Mouse (Mus musculus) hindbrain, embryonic 13.5 days (tissue): ENCODE measurements around the gene Olfr765. TPM values are rescaled to one million over a fixed set of nuclear protein-coding genes. Genes with fewer than 3 reads are reported as not detected.
A peak's percentile ranks its signal among the peaks of the same experiment; 100 is the strongest.
"Not testable (repeated sequence)": the region's sequence is repeated elsewhere in the genome, so short reads cannot be mapped to it uniquely, and the experiment has no call there.

ENCODE experiments used
- ATAC-seq: fragments of 200-750 bp; cut with Nextera tagmentation; 2 replicates; pipeline ENCODE4 v1.8.0; 2017; ENCODE audit warnings: moderate TSS enrichment; ENCODE audit not compliant: low FRiP score
- H3K27ac ChIP-seq: fragments of 300-500 bp; sonication (generic); 2 replicates; pipeline ENCODE4 v1.5.1; 2015; ENCODE audit warnings: inconsistent platforms, mild to moderate bottlenecking, moderate library complexity
- H3K27me3 ChIP-seq: fragments of 300-500 bp; sonication (generic); 2 replicates; pipeline ENCODE4 v1.6.1; 2015; ENCODE audit warnings: mild to moderate bottlenecking, inconsistent platforms
- H3K36me3 ChIP-seq: fragments of 300-500 bp; sonication (generic); 2 replicates; pipeline ENCODE4 v1.6.1; 2015; ENCODE audit warnings: mild to moderate bottlenecking, inconsistent platforms
- H3K4me1 ChIP-seq: fragments of 300-500 bp; sonication (generic); replicated peaks from 2 replicates; pipeline ENCODE4 v1.6.1; 2015; ENCODE audit warnings: inconsistent platforms
- H3K4me2 ChIP-seq: fragments of 300-500 bp; sonication (generic); 2 replicates; pipeline ENCODE4 v1.6.1; 2015; ENCODE audit warnings: inconsistent platforms, mild to moderate bottlenecking, moderate library complexity
- H3K4me3 ChIP-seq: fragments of 300-500 bp; sonication (generic); 2 replicates; pipeline ENCODE4 v1.5.1; 2015; ENCODE audit warnings: mild to moderate bottlenecking, inconsistent platforms
- H3K9ac ChIP-seq: fragments of 300-500 bp; sonication (generic); 2 replicates; pipeline ENCODE4 v1.6.1; 2015; ENCODE audit warnings: mild to moderate bottlenecking, inconsistent platforms
- H3K9me3 ChIP-seq: fragments of 300-500 bp; sonication (generic); 2 replicates; pipeline ENCODE4 v1.6.1; 2016; ENCODE audit warnings: inconsistent platforms
- WGBS: fragments of 180-500 bp; shearing (Covaris S2); methylation state at CpG from one replicate; pipeline ENCODE4 v1.1.7; 2015; 5-methylcytosine and 5-hydroxymethylcytosine counted together
- polyA plus RNA-seq: library from polyadenylated mRNA; unstranded; fragments of >200 nt; fragmentation: Nextera tagmentation; extraction: Ambion mirVana; gene quantifications from 2 replicates; pipeline ENCODE4 v1.2.1, GENCODE M21; 2015

Olfr765 gene
- polyA plus RNA-seq = not detected in 2 replicates

GRCm38 (mm10) chr10:129049898-129050297 lies at the start of gene Olfr765:
TSS of gene Olfr765 (minus strand) at chr10:129049998.
- H3K4me1 ChIP-seq, H3K27me3 ChIP-seq, H3K4me3 ChIP-seq, H3K9me3 ChIP-seq, H3K9ac ChIP-seq, ATAC-seq, H3K27ac ChIP-seq, H3K4me2 ChIP-seq, H3K36me3 ChIP-seq: not testable (repeated sequence)

GRCm38 (mm10) chr10:129099275-129099674 lies 49.5 kb upstream of the Olfr765 start, which contains the start of gene Olfr768:
TSS of gene Olfr768 (minus strand) at chr10:129099375.
- ATAC-seq = no peak
- WGBS = 91% methylated on average over 1 of the region's 1 CpGs
- no peak within 1 kb of the TSS for H3K4me3 ChIP-seq
- no peak within 1 kb of the TSS for H3K9ac ChIP-seq
- no peaks in the 10 kb centered on the region for H3K27me3 ChIP-seq
- H3K27ac ChIP-seq = no peak within 1 kb of the TSS
- no peaks in the 10 kb centered on the region for H3K36me3 ChIP-seq
- H3K4me2 ChIP-seq = no peak within 1 kb of the TSS
- H3K4me1 ChIP-seq = no peaks in the 10 kb centered on the region
- H3K9me3 ChIP-seq = no peaks in the 10 kb centered on the region

- H3K4me1 ChIP-seq, H3K36me3 ChIP-seq, H3K9ac ChIP-seq, H3K9me3 ChIP-seq, H3K27me3 ChIP-seq, H3K4me2 ChIP-seq, H3K27ac ChIP-seq, H3K4me3 ChIP-seq, ATAC-seq: not testable (repeated sequence)
These were observed 33.0 kb upstream of the Olfr765 start, which contains the start of gene Olfr767 for GRCm38 (mm10) chr10:129082810-129083209. TSS of gene Olfr767 (minus strand) at chr10:129082910.

GRCm38 (mm10) chr10:129068877-129069276 lies 19.1 kb upstream of the Olfr765 start, which contains the start of gene Olfr766-ps1:
TSS of gene Olfr766-ps1 (minus strand) at chr10:129068977.
- ATAC-seq = no peak
- H3K36me3 ChIP-seq = no peaks in the 10 kb centered on the region
- 80% methylated on average over 2 of the region's 2 CpGs for WGBS
- H3K9ac ChIP-seq = no peak within 1 kb of the TSS
- no peak within 1 kb of the TSS for H3K4me3 ChIP-seq
- no peak within 1 kb of the TSS for H3K4me2 ChIP-seq
- H3K9me3 ChIP-seq = no peaks in the 10 kb centered on the region
- no peaks in the 10 kb centered on the region for H3K27me3 ChIP-seq
- no peak within 1 kb of the TSS for H3K27ac ChIP-seq
- H3K4me1 ChIP-seq = no peaks in the 10 kb centered on the region

- 89% methylated on average over 3 of the region's 3 CpGs for WGBS
- Histone ChIP-seq H3K9ac (no peak within 1 kb of the TSS), H3K27me3 (no peaks in the 10 kb centered on the region), H3K4me1 (no peaks in the 10 kb centered on the region), H3K9me3 (no peaks in the 10 kb centered on the region), H3K4me3 (no peak within 1 kb of the TSS), H3K27ac (no peak within 1 kb of the TSS), H3K4me2 (no peak within 1 kb of the TSS), H3K36me3 (no peaks in the 10 kb centered on the region)
- ATAC-seq = no peak
These were observed 10.0 kb downstream of the Olfr765 start, which contains the start of gene Olfr764-ps1 for GRCm38 (mm10) chr10:129039796-129040195. TSS of gene Olfr764-ps1 (minus strand) at chr10:129039896.

GRCm38 (mm10) chr10:129028343-129028742 lies 21.5 kb downstream of the Olfr765 start:
- Histone ChIP-seq H3K36me3 (no peaks in the 10 kb centered on the region), H3K9ac (no peak overlapping the region), H3K4me1 (no peaks in the 10 kb centered on the region), H3K4me3 (no peak overlapping the region), H3K27ac (no peak overlapping the region), H3K9me3 (no peaks in the 10 kb centered on the region), H3K27me3 (no peaks in the 10 kb centered on the region), H3K4me2 (no peak overlapping the region)
- WGBS = 85% methylated on average over 2 of the region's 2 CpGs
- no peak for ATAC-seq

GRCm38 (mm10) chr10:129026018-129026662 lies 23.7 kb downstream of the Olfr765 start:
- Histone ChIP-seq H3K9me3 (no peaks in the 10 kb centered on the region), H3K4me3 (no peak overlapping the region), H3K27ac (no peak overlapping the region), H3K27me3 (no peaks in the 10 kb centered on the region), H3K36me3 (no peaks in the 10 kb centered on the region), H3K4me2 (no peak overlapping the region), H3K4me1 (no peaks in the 10 kb centered on the region), H3K9ac (no peak overlapping the region)
- ATAC-seq = peak; percentile 80
- 63% methylated on average over 3 of the region's 3 CpGs for WGBS

GRCm38 (mm10) chr10:129023319-129023718 lies 26.5 kb downstream of the Olfr765 start:
- H3K9ac ChIP-seq = no peak overlapping the region
- H3K9me3 ChIP-seq = no peaks in the 10 kb centered on the region
- no peak for ATAC-seq
- H3K27ac ChIP-seq = no peak overlapping the region
- no peaks in the 10 kb centered on the region for H3K27me3 ChIP-seq
- no peak overlapping the region for H3K4me3 ChIP-seq
- no peak overlapping the region for H3K4me2 ChIP-seq
- H3K36me3 ChIP-seq = no peaks in the 10 kb centered on the region
- H3K4me1 ChIP-seq = no peaks in the 10 kb centered on the region

GRCm38 (mm10) chr10:129014477-129014876 lies 35.3 kb downstream of the Olfr765 start:
- no peaks in the 10 kb centered on the region for H3K27me3 ChIP-seq
- H3K9me3 ChIP-seq = no peaks in the 10 kb centered on the region
- ATAC-seq = no peak
- no peaks in the 10 kb centered on the region for H3K36me3 ChIP-seq
- H3K4me2 ChIP-seq = no peak overlapping the region
- H3K4me3 ChIP-seq = no peak overlapping the region
- no peak overlapping the region for H3K27ac ChIP-seq
- no peak overlapping the region for H3K9ac ChIP-seq
- H3K4me1 ChIP-seq = no peaks in the 10 kb centered on the region

- not testable (repeated sequence) for H3K4me3 ChIP-seq, H3K9ac ChIP-seq, ATAC-seq, H3K27ac ChIP-seq, H3K4me2 ChIP-seq, H3K36me3 ChIP-seq, H3K4me1 ChIP-seq, H3K27me3 ChIP-seq, H3K9me3 ChIP-seq
- WGBS = 57% methylated on average over 2 of the region's 5 CpGs
These were observed 38.3 kb downstream of the Olfr765 start for GRCm38 (mm10) chr10:129011511-129011910.

- H3K4me2 ChIP-seq = no peak within 1 kb of the TSS
- no peaks in the 10 kb centered on the region for H3K27me3 ChIP-seq
- no peak within 1 kb of the TSS for H3K4me3 ChIP-seq
- H3K27ac ChIP-seq = no peak within 1 kb of the TSS
- no peaks in the 10 kb centered on the region for H3K4me1 ChIP-seq
- H3K36me3 ChIP-seq = no peaks in the 10 kb centered on the region
- H3K9ac ChIP-seq = no peak within 1 kb of the TSS
- ATAC-seq = no peak
- WGBS = 66% methylated on average over 2 of the region's 2 CpGs
- H3K9me3 ChIP-seq = no peaks in the 10 kb centered on the region
These were observed 39.4 kb downstream of the Olfr765 start, which contains the start of gene Olfr763 for GRCm38 (mm10) chr10:129010288-129010841. TSS of gene Olfr763 (plus strand) at chr10:129010791.

GRCm38 (mm10) chr10:129004032-129004920 lies 45.5 kb downstream of the Olfr765 start:
- WGBS = 87% methylated on average over 14 of the region's 14 CpGs
- Histone ChIP-seq H3K27me3 (no peaks in the 10 kb centered on the region), H3K4me2 (no peak overlapping the region), H3K27ac (no peak overlapping the region), H3K9me3 (no peaks in the 10 kb centered on the region), H3K4me3 (no peak overlapping the region), H3K9ac (no peak overlapping the region), H3K4me1 (no peaks in the 10 kb centered on the region), H3K36me3 (no peaks in the 10 kb centered on the region)
- no peak for ATAC-seq
